Mouse (Mus musculus) stomach, embryonic 16.5 days (tissue): ENCODE data around the gene Gjb5. TPM values are rescaled to one million over a fixed set of nuclear protein-coding genes. Genes with fewer than 3 reads are reported as not detected.

ENCODE experiments used
- ATAC-seq: fragments of 200-750 bp; cut with Nextera tagmentation; 2 replicates; pipeline ENCODE4 v1.8.0; 2017; ENCODE audit warnings: moderate number of reproducible peaks, moderate TSS enrichment; ENCODE audit not compliant: insufficient read depth, low FRiP score
- H3K27ac ChIP-seq: fragments of 300-500 bp; sonication (generic); 2 replicates; pipeline ENCODE4 v1.5.1; 2014; ENCODE audit warnings: low read length
- H3K27me3 ChIP-seq: fragments of 300-500 bp; sonication (generic); 2 replicates; pipeline ENCODE4 v1.6.1; 2014; ENCODE audit warnings: low read length, control low read depth, mixed read lengths; ENCODE audit not compliant: control insufficient read depth, insufficient read depth
- H3K36me3 ChIP-seq: fragments of 300-500 bp; sonication (generic); 2 replicates; pipeline ENCODE4 v1.6.1; 2014; ENCODE audit warnings: low read length; ENCODE audit not compliant: control insufficient read depth, insufficient read depth
- H3K4me1 ChIP-seq: fragments of 300-500 bp; sonication (generic); 2 replicates; pipeline ENCODE4 v1.6.1; 2014; ENCODE audit warnings: low read length, control low read depth, mixed read lengths; ENCODE audit not compliant: control insufficient read depth, insufficient read depth
- H3K4me2 ChIP-seq: fragments of 300-500 bp; sonication (generic); 2 replicates; pipeline ENCODE4 v1.6.1; 2014; ENCODE audit warnings: low read depth, low read length, mixed read lengths
- H3K4me3 ChIP-seq: fragments of 300-500 bp; sonication (generic); replicated peaks from 2 replicates; pipeline ENCODE4 v1.5.1; 2014; ENCODE audit warnings: mild to moderate bottlenecking, low read length
- H3K9ac ChIP-seq: fragments of 300-500 bp; sonication (generic); 2 replicates; pipeline ENCODE4 v1.6.1; 2014; ENCODE audit warnings: low read length
- H3K9me3 ChIP-seq: fragments of 300-500 bp; sonication (generic); replicated peaks from 2 replicates; pipeline ENCODE4 v1.6.1; 2016; ENCODE audit warnings: low read length, control low read depth; ENCODE audit not compliant: control insufficient read depth
- WGBS: fragments of 180-500 bp; shearing (Covaris S2); extraction: QIAGEN DNeasy Blood & Tissue Kit; methylation state at CpG from one replicate; pipeline ENCODE4 v1.1.7; 2014; 5-methylcytosine and 5-hydroxymethylcytosine counted together
- polyA plus RNA-seq: library from polyadenylated mRNA; unstranded; fragments of >200 nt; fragmentation: Nextera tagmentation; extraction: Ambion mirVana; gene quantifications from 2 replicates; pipeline ENCODE4 v1.2.1, GENCODE M21; 2015

The Gjb5 gene
- polyA plus RNA-seq, 1 experiment from 2014 or later = 0.81 TPM

DNA sequence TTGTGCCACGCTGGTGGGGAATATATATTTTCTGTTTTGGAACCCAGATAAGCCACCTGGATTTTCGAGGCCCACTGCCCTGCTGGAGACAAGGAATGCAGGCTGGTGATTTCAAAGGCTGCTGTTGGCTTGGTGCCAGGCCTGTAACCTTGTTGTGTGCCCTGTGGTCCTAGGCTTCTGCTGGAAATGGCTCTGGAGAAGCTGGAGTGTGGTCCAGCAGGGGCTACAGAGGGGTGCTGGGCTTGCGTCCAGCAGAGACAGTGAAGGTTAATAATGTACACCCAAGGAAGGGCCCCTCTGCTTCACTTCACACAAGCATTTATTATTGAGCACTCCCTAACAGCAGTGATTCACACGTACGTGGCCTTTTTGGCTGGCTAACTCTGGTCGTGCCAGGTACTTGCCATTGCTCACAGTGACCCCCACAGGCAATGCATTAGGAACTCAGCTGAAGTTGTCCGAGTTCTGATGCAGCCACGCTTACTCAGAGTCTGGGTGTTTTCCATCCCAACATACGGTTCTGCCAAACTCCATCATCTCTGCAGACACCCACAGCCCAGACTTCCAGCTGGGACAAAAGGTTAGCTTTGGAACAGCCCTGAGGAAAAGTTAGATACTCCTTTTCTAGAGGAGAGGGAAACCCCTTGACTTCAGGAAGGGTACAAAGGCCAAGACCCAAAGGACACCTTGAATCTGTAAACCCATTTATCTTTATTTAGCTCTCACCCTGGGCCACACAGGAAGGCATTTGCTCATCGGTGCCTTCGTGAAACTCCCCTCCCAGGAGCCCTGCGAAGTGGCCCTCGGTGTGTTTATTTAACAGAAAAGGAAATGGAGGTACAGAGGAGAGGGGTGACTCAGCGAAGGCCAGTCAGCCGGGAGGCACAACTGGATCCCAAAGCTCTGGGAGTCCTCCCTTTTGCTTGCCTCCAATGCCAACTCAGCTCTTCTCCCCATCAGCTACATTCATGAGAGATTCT is 3.2 kb downstream of the Gjb5 start:
- Histone ChIP-seq H3K9ac (no peak overlapping the region), H3K4me2 (no peak overlapping the region), H3K4me1 (peaks cover 9% of the 10 kb centered on the region), H3K9me3 (no peaks in the 10 kb centered on the region), H3K27ac (0 out of 2 replicates have a peak overlapping the region, but pooled peaks have one; percentile 21), H3K27me3 (no peaks in the 10 kb centered on the region), H3K36me3 (no peaks in the 10 kb centered on the region), H3K4me3 (no peak overlapping the region)
- ATAC-seq = no peak
- WGBS = 33% methylated on average over 15 of the region's 15 CpGs

DNA sequence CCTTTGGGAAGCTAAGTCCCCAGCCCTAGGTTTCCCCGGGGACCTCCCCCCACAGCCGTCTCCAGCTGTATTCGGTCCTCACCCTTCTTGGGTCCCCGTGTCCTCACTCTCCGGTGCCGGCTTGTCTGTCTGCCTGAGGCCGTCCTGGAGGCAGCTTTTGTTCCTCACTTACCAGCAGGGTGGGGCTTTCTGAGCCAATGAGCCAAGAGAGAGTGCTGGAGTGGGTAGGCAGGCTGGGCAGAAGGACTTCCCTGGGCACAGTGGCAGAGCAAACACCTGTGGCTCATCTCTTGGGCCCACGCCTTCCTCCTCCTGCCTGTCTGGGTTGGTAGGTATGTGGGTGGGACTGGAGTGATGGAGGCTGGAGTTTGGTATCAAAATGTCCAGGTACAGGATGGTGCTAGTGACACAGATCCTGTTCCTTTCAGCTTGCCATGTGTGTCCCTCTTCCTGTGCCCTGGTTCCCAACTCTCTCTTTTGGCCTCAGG is 4.0 kb downstream of the Gjb5 start, which contains the start of gene Gjb4:
Gene Gjb4, minus strand, starts transcription at position 131 of the 488 bp plus-strand sequence.
- H3K27me3 ChIP-seq = no peaks in the 10 kb centered on the region
- 0 out of 2 replicates have a peak within 1 kb of the TSS, but pooled peaks have one; percentile 21 for H3K27ac ChIP-seq
- H3K4me2 ChIP-seq = no peak within 1 kb of the TSS
- no peaks in the 10 kb centered on the region for H3K9me3 ChIP-seq
- 43% methylated on average over 8 of the region's 8 CpGs for WGBS
- H3K4me1 ChIP-seq = peaks cover 9% of the 10 kb centered on the region
- no peaks in the 10 kb centered on the region for H3K36me3 ChIP-seq
- no peak within 1 kb of the TSS for H3K9ac ChIP-seq
- ATAC-seq = no peak
- H3K4me3 ChIP-seq = no peak within 1 kb of the TSS

DNA sequence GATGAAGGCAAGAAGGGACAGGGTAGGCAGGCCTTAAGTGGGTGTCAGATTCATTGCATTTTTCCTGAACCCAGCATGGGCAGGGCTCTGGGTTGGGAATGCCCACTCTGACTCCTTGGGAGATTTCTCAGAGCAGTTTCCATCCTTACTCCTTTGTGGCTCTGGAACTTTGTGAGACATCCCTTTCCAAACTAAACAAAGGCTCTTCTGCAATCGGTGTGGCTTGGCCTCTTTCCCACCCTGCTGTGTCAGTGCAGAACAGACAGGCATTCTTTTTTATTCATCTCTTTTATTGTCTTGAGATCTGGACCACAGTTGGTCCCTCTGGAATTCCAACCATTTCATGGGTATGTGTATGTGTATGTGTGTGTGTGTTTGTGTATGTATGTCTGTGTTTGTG is 5.4 kb downstream of the Gjb5 start:
- Histone ChIP-seq H3K36me3 (no peaks in the 10 kb centered on the region), H3K4me3 (no peak overlapping the region), H3K27me3 (no peaks in the 10 kb centered on the region), H3K9me3 (no peaks in the 10 kb centered on the region), H3K4me1 (peaks cover 9% of the 10 kb centered on the region), H3K9ac (no peak overlapping the region), H3K4me2 (no peak overlapping the region), H3K27ac (no peak overlapping the region)
- 23% methylated on average over 1 of the region's 1 CpGs for WGBS
- no peak for ATAC-seq

DNA sequence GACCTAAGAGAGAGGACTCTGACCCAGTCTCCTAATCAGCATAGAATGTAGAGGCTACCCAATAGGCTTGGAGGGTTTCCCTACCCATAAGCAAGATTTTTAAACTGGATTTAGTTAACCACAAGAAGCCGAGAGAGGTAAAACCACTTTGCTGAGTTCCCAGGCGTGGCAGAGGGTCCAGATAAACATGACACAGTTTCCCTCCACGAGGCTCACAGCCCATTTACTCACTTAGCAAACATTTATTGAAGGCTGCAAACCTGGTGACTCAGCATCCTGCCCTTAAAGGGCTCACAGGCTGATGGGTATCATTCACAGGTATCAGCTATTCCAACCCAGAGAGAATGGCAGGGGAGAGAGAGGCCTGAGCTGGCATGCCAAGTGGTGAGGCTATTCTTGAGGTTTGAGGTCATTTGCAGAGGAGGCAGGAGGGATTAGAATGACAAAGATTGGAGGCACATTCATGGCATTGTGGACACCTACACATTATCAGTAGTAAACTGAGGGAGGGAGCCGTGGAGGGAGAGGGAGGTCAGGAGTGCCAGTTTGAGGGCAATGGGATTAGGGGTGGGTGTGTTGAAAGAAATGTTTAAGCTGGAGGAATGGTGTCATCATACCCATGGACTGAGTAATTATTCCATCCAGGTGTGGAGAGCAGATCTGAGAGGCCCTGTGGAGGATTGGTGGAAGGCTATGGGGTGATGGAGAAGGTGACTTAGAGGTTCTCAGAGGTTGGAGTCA is 8.3 kb downstream of the Gjb5 start:
- no peak overlapping the region for H3K4me2 ChIP-seq
- 45% methylated on average over 4 of the region's 4 CpGs for WGBS
- H3K9me3 ChIP-seq = no peaks in the 10 kb centered on the region

DNA sequence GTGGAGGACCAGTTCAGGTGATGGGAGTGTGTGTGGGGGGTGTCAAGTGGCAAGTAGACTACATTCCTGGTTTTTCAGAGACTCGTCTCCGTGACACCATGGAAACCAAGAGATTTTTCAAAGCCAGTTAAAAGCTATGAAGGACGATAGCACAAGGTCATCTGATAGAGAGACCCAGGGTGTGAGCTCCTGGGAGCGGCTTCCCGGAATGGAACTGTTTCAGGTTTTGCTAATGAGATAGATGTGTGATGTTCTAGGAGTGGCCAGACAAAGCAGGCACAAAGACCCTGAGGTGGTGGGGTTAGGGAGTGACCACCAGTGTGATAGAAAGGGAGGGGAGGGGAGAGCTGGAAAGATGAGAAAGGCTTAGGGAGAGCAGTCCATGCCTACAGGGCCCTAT is 13.0 kb downstream of the Gjb5 start:
- H3K9me3 ChIP-seq = no peaks in the 10 kb centered on the region
- H3K27me3 ChIP-seq = no peaks in the 10 kb centered on the region
- H3K36me3 ChIP-seq = no peaks in the 10 kb centered on the region
- 59% methylated on average over 5 of the region's 5 CpGs for WGBS
- no peak for ATAC-seq
- H3K4me3 ChIP-seq = no peak overlapping the region
- no peak overlapping the region for H3K27ac ChIP-seq
- no peaks in the 10 kb centered on the region for H3K4me1 ChIP-seq
- no peak overlapping the region for H3K4me2 ChIP-seq
- H3K9ac ChIP-seq = no peak overlapping the region

More for the DNA sequence above, 8.3 kb downstream of the Gjb5 start:
- no peak overlapping the region for H3K27ac ChIP-seq
- peaks cover 6% of the 10 kb centered on the region for H3K4me1 ChIP-seq
- H3K9ac ChIP-seq = no peak overlapping the region
- no peaks in the 10 kb centered on the region for H3K36me3 ChIP-seq
- no peak for ATAC-seq
- H3K27me3 ChIP-seq = no peaks in the 10 kb centered on the region
- H3K4me3 ChIP-seq = no peak overlapping the region

DNA sequence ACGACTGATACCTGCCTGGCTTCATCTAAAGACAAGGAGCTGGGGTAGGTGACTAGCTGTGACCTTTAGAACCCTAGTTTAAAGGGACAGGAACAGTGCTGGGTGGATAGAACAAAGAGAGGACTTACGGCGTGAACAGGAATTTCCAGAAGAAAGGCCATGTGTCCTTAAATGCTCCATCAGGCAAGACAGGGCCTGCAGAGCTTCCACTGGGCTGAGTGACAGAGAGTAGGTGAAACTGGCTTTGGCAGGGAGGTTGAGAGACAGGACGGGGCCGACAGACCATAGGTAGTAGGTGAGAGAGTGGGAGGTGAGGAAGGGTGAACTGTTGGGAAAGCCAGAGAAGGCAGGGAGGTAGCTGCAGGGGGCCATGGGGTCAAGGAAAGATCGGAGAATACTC is 16.6 kb downstream of the Gjb5 start:
- Histone ChIP-seq H3K9me3 (no peaks in the 10 kb centered on the region), H3K27me3 (no peaks in the 10 kb centered on the region), H3K36me3 (no peaks in the 10 kb centered on the region), H3K27ac (peak overlapping the region; percentile 6; the same call in 1 of the 2 replicates), H3K4me2 (no peak overlapping the region), H3K4me3 (no peak overlapping the region), H3K9ac (no peak overlapping the region), H3K4me1 (no peaks in the 10 kb centered on the region)
- WGBS = 38% methylated on average over 6 of the region's 6 CpGs
- no peak; the same call in 1 of the 2 replicates for ATAC-seq

DNA sequence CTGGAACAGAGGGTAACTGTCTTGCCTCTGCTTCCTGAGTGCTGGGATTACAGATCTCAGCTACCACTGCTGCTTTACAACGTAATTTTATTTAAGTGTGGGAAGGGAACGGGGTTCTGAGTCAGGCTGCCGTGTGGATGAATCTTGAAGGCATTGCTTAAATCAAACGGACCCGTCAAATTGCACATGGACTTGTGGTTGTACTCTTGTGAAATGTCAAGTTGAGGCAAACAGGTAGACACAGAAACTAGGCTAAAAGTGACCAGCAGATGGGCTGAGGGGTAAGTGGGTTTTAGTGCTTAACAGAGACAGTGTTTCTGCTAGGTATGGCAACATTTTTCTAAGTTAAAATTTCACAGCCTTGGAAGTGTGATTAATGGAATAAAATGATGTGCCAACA is 20.3 kb downstream of the Gjb5 start:
- no peak overlapping the region for H3K9ac ChIP-seq
- H3K4me1 ChIP-seq = no peaks in the 10 kb centered on the region
- H3K9me3 ChIP-seq = no peaks in the 10 kb centered on the region
- 78% methylated on average over 5 of the region's 5 CpGs for WGBS
- no peaks in the 10 kb centered on the region for H3K36me3 ChIP-seq
- H3K4me2 ChIP-seq = no peak overlapping the region
- no peak overlapping the region for H3K4me3 ChIP-seq
- ATAC-seq = no peak
- no peaks in the 10 kb centered on the region for H3K27me3 ChIP-seq
- H3K27ac ChIP-seq = no peak overlapping the region

DNA sequence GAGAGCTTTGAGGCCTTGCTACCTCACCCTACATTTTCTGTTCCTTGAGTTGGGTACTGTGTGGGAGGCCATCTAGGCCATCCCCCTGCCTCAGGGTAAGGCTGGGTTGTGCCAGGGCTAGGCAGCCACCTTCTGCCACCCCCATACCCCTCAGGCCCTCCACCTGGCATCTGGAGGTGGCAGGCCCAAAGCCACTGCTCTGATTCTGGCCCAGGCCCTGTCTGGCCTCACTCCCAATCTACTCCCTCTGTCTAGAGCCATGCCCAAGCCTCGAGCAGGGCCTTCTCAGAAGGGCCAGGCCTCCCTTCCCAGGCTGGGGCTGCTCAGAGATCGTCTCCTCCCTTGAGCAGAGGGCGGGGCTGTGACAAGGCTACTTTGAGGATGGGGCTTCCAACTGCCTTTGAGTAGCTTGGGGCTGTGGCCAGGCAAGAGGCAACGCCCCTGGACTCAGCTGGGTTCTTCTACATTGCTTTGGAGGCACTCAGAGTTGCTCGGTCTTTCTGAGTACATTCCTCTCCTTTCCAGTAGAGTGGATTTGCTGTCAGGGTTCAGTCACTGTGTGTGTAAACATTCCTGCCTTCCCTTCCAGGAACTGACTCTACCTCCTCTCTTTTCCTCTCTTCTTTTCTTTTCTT is 23.0 kb downstream of the Gjb5 start:
- H3K4me1 ChIP-seq = peaks cover 11% of the 10 kb centered on the region; the same call in 1 of the 2 replicates
- no peaks in the 10 kb centered on the region for H3K36me3 ChIP-seq
- H3K4me2 ChIP-seq = no peak overlapping the region
- H3K4me3 ChIP-seq = no peak overlapping the region
- no peak overlapping the region for H3K9ac ChIP-seq
- peaks cover 23% of the 10 kb centered on the region for H3K27me3 ChIP-seq
- H3K9me3 ChIP-seq = no peaks in the 10 kb centered on the region
- peak; percentile 19; the same call in 1 of the 2 replicates for ATAC-seq
- H3K27ac ChIP-seq = no peak overlapping the region
- WGBS = 26% methylated on average over 5 of the region's 5 CpGs
